Mouse (Mus musculus): ENCODE data around the gene Gnb5.

Gnb5 gene

DNA sequence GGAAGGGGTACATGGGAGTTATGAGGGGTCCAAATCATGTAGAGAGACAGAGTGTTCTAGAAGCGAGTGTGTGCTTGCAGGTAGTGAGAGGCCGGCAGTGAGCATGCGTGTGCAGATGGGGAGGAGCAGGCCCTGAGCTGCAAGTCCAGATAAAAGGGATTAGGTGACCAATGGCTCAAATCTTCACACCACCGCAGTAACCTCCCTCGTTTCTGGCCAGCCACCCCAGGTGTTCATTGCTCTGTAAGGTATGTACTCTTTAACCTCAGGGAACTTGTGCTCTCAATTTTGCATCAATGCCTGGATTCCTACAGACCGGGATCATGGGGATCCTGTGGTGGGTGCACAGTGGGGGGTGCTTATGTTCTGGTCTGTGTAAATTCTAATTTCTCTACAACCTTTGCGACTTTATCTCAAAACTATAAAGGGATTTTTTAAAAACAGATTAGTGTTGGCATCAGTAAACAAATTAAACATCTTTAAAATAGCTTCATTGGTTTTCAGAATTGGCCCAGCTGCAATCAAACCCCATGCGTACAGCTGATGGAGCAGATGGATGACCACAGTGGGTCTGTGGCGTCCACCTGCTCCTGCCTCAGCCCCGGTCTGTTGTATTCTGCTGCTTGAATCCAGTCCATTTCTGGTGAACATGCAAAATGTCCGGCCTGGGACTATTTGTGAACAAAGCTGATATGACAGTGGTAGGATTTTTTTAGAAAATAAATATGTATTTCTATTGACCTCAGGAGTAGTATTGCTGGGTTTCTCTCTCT lies at the start of gene Gnb5:
Gene Gnb5 (plus strand): TSS at position 163 of the 773 bp plus-strand sequence.
- TF ChIP-seq GATA4 (IDR thresholded peaks at IDR 0.05; ENCODE audit: insufficient replicate concordance, low read length): no peak

DNA sequence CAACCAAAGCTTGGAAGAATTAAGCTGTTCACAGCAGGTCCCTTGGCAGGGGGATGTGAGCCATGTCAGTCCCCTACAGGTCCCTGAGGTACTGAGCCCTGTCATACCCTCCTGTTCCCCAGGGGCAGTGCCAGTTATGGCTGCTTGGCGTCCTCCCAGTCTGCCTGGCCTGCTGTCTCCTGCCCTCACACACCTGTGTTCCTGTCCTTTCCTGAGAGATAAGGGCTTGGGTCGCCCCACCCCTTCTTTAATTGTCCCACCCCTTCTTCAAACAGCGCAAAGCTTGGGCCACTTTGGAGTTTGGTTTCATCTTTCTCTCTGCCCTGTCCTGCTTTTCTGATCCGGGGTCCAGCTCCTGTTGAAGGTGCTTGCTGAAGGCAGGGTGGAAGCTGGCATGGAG lies 47.3 kb upstream of the Gnb5 start:
- no peak for TF ChIP-seq GATA4 (IDR thresholded peaks at IDR 0.05; ENCODE audit: insufficient replicate concordance, low read length)

DNA sequence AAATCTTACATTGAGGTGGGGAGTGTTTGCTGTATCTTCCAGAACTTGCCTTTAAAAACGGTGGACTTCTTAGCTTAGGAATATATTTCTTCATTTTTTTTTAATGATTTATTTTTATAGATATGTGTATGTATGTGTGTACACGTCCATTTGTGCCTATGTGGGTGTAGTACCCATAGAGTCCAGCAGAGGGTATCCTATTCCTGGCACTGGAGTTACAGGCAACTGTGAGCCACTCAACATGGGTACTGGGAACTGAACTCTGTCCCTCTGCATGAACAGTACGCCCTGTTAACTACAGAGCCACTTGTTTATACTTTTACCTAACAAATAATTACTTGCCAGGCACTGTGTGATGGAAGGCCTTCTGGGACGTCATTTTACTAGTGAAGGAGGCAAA lies 46.4 kb upstream of the Gnb5 start:
- TF ChIP-seq GATA4 (IDR thresholded peaks at IDR 0.05; ENCODE audit: insufficient replicate concordance, low read length): no peak

GRCm38 (mm10) chr9:75261332-75261872 lies 44.7 kb upstream of the Gnb5 start:
- TF ChIP-seq GATA4 (IDR thresholded peaks at IDR 0.05; ENCODE audit: insufficient replicate concordance, low read length): no peak

- TF ChIP-seq GATA4 (IDR thresholded peaks at IDR 0.05; ENCODE audit: insufficient replicate concordance, low read length): no peak
Observed at GRCm38 (mm10) chr9:75262235-75262826, 43.8 kb upstream of the Gnb5 start.

- TF ChIP-seq GATA4 (IDR thresholded peaks at IDR 0.05; ENCODE audit: insufficient replicate concordance, low read length): no peak
Observed at GRCm38 (mm10) chr9:75264008-75264718, 41.9 kb upstream of the Gnb5 start.

DNA sequence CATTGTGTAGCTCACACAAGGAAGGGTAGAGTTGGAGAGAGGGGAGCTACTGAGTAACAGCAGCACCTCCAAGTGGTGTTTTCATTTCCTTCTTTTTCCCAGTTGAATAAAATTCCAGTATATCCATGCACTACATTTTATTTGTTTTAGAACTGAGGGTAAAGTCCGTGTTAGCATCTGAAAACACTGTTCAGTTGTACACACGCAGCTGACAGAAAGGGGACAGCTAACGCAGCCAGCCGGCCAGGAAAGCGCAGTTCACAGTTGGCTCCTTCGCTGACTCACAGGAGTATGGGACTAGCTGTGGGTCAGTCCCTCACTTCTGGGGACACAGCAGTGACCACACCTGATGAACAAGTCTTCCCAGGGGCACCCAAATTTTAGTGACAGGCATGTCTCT lies 38.9 kb upstream of the Gnb5 start:
- no peak for TF ChIP-seq GATA4 (IDR thresholded peaks at IDR 0.05; ENCODE audit: insufficient replicate concordance, low read length)

DNA sequence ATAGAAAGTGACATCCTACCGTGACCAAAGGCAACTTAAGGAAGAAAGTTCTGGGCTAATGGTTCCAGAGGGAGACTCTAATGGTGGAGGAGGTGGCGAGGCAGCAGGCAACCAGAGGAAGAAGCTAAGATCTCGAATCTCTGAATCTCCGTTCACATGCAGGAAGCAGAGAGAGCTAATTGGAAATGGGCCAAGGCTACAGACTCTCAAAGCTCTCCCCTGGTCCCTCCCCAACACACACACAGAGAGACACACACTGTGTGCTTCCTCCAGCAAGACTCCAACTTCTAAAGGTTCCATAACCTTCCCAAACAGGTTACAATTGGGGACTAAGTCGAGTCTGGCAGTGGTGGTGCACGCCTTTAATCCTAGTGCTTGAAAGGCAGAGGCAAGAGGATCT lies 35.7 kb upstream of the Gnb5 start:
- TF ChIP-seq GATA4 (IDR thresholded peaks at IDR 0.05; ENCODE audit: insufficient replicate concordance, low read length): no peak

- no peak for TF ChIP-seq GATA4 (IDR thresholded peaks at IDR 0.05; ENCODE audit: insufficient replicate concordance, low read length)
Observed at GRCm38 (mm10) chr9:75271539-75271938, 34.5 kb upstream of the Gnb5 start.

- no peak for TF ChIP-seq GATA4 (IDR thresholded peaks at IDR 0.05; ENCODE audit: insufficient replicate concordance, low read length)
Observed at GRCm38 (mm10) chr9:75273646-75274045, 32.4 kb upstream of the Gnb5 start.

DNA sequence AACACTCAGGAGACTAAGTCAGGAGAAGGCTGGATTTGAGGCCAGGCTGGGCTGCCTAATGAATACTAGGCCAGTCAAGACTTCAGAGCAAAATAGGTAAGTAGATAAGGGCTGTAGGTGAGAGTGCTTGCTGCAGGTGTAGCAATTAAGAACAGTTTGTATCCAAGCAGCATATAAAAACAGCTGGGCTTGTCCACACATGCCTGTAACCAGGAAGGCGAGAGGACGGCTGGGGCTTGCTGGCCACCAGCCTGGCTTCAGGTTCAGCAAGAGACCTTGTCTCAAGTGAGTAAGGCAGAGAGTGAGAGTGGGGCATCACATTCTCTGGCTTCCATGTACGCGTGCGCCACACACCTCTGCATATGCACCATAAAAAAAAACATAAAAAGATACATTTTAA lies 31.6 kb upstream of the Gnb5 start:
- no peak for TF ChIP-seq GATA4 (IDR thresholded peaks at IDR 0.05; ENCODE audit: insufficient replicate concordance, low read length)

DNA sequence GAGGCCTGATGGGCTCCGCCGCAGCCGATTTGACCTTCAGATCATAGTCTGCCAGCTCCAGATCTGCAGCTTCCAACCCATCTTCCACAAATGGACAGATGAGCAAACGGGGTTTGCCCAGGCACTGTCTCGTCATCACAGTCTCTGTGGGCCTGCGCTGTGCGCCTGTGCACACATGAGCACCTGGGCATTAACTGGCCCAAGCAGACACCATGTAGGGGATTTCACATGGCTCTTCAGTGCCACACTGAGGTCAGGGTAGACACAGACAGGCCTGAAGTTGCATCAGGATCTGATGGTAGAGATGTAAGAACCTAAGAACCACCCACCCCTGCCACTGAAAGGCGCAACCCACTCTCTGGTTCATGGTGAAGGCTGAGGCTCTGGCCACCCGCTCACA lies 31.0 kb upstream of the Gnb5 start:
- TF ChIP-seq GATA4 (IDR thresholded peaks at IDR 0.05; ENCODE audit: insufficient replicate concordance, low read length): no peak

GRCm38 (mm10) chr9:75280814-75281213 lies 25.3 kb upstream of the Gnb5 start:
- TF ChIP-seq GATA4 (IDR thresholded peaks at IDR 0.05; ENCODE audit: insufficient replicate concordance, low read length): no peak

DNA sequence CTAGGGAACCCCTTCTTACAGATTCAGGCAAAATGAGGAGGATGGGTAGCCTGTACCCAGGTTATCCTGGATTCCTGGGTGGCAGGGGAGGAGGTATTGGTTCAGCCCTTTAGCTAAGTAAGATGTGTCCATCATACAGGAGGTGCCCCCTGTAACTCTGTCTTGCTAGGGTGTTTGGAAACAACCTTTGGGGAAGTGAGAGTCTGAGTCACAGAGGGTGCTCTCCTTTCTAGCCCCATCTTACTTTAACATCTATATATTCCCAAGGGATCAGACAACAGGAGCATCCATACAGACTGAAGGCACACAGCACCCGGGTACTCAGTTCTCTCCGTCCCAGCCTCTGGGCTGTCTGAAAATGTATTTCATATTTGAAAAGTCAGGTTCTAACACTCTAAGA lies 23.9 kb upstream of the Gnb5 start:
- TF ChIP-seq GATA4 (IDR thresholded peaks at IDR 0.05; ENCODE audit: insufficient replicate concordance, low read length): no peak

- TF ChIP-seq GATA4 (IDR thresholded peaks at IDR 0.05; ENCODE audit: insufficient replicate concordance, low read length): no peak
Observed at GRCm38 (mm10) chr9:75282830-75283229, 23.3 kb upstream of the Gnb5 start.

- TF ChIP-seq GATA4 (IDR thresholded peaks at IDR 0.05; ENCODE audit: insufficient replicate concordance, low read length): no peak
Observed at GRCm38 (mm10) chr9:75283636-75284035, 22.5 kb upstream of the Gnb5 start.

Data from liver, adult (tissue).